Mouse (Mus musculus): Measurements from ENCODE around the gene Ddx27.

GRCm38 (mm10) chr2:167067575-167067974, 52.6 kb downstream of the Ddx27 start:
- TF ChIP-seq CTCF (IDR thresholded peaks at IDR 0.05; ENCODE audit: borderline replicate concordance, insufficient read depth, low read depth, low read length) (no peak), POLR2A (IDR thresholded peaks at IDR 0.05; ENCODE audit: borderline replicate concordance, insufficient read depth, low read length) (no peak)

Measured in cerebellum, adult 2 months (tissue).